Mouse (Mus musculus) retina, adult 2 months (tissue): ENCODE results near the gene Enpp1.

ENCODE experiments used
- DNase-seq: peaks from one replicate; pipeline ENCODE4 v3.0.0-alpha.2; 2012; ENCODE audit warnings: low read depth, low spot score

The Enpp1 gene

DNA sequence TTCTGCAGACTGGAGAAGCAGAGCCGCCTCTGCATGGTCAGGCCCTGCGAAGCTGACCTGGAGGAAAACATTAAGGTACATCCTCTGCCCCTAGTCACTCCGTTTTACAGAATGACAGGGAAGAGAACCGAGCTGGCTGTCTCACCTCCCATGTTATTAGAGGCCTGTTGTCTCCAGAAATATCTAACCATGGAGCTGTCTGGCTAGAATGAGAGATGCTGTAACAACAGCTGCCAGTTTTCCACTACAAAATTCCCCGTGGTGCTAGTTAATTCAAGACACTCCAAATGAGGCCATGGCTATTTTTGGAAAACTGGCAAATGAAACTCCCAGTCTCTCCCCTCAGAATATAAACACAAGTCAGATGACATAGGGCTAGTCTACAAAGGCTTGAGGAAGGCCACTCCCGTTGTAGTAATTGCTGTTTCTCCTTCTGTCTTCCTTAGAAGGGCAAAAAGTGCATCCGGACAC lies 115.1 kb downstream of the Enpp1 start:
- DNase-seq: no peak

GRCm38 (mm10) chr10:24596003-24596868 lies 115.7 kb downstream of the Enpp1 start:
- no peak for DNase-seq

- no peak for DNase-seq
These were observed 116.5 kb downstream of the Enpp1 start, which contains the start of gene Ccn2 for GRCm38 (mm10) chr10:24595250-24596002. Gene Ccn2, plus strand, starts transcription at chr10:24595442.

GRCm38 (mm10) chr10:24593556-24593955 lies 118.4 kb downstream of the Enpp1 start:
- no peak for DNase-seq

GRCm38 (mm10) chr10:24592969-24593368 lies 119.0 kb downstream of the Enpp1 start:
- no peak for DNase-seq

- DNase-seq: no peak
These were observed 119.6 kb downstream of the Enpp1 start for GRCm38 (mm10) chr10:24592318-24592717.

- DNase-seq: no peak
These were observed 120.2 kb downstream of the Enpp1 start for GRCm38 (mm10) chr10:24591741-24592140.

GRCm38 (mm10) chr10:24591136-24591535 lies 120.8 kb downstream of the Enpp1 start:
- peak; percentile 41 for DNase-seq

DNA sequence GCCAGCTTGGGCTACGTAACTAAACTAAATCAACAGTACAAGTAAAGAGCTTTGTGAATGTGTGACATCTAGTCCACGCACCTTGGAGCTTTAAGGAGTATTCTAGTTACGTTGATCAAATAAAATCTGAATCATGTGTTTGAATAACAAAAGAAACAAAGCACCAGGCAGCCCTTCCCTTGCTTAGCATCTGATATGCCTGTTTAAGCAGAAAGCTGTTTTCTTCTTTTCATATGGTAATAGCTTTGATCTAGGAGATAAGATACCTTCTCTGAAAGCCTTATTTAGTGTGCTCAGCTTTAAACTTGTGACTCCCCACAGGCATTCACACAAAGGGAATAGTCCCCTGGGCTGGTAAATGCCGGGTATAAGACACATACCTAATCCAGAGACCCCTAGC lies 121.4 kb downstream of the Enpp1 start:
- no peak for DNase-seq

GRCm38 (mm10) chr10:24589238-24589637 lies 122.7 kb downstream of the Enpp1 start:
- no peak for DNase-seq

DNA sequence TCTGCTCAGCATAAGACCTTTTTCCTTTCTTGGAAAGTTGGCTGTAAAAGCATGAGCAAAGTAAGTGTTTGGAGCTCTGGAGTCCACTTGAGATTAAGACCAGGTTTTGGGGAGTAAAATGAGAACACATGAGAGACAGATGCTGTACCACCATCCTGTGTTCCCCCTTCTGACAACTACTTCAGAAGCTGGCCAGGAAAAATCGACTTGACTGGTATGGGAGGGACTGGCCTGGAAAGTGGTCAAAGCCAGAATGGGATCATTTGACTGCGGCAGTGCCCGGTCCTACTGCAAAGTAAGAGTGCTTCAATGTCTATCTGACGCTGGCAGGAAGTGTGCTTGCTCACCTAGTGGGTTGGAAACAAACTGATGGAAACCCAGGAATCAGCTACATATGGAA lies 123.1 kb downstream of the Enpp1 start:
- no peak for DNase-seq
